Mouse (Mus musculus): ENCODE measurements around the gene Cul9. TPM values are rescaled to one million over a fixed set of nuclear protein-coding genes. Genes with fewer than 3 reads are reported as not detected.

Gene Cul9
- total and polyA plus RNA-seq, 2 experiments from 2014 or later = 13.6 to 70.9 TPM

DNA sequence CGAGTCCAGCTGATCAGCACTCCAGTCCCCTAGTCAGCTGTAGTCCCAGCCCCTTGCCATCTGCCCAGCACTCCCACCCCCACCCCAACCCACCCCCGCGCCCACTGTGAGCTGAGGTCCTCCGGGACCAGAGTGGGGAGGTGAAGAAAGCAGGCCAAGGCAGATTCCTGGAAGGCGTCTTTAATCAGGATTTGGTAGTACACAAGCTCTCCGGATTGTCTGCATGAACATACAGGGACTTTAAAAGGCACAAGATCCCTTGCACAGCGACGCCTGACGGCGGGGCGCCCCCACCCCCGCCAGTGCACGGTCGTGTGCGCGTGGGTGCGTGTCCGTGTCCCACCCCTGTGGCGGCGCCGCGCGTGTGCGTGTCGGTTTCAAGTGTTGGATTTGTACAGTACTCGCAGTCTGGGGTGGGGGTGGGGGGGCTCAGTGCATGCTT, 92.2 kb downstream of the Cul9 start:
- Histone ChIP-seq H3K27ac (ENCODE audit: low read depth, low read length) (no peak overlapping the region), H3K4me1 (ENCODE audit: insufficient read depth, low read length) (peaks cover 13% of the 10 kb centered on the region; the same call in 1 of the 2 replicates), H3K9ac (replicated peaks; ENCODE audit: low read length, poor library complexity, severe bottlenecking) (peak overlapping the region; percentile 42; the same call in 1 of the 2 replicates), H3K27me3 (ENCODE audit: insufficient read depth, low read length) (no peaks in the 10 kb centered on the region), H3K9me3 (ENCODE audit: low read length) (no peaks in the 10 kb centered on the region), H3K4me3 (ENCODE audit: low read depth, low read length) (peak overlapping the region; percentile 16; the same call in 1 of the 2 replicates), H3K36me3 (ENCODE audit: insufficient read depth, low read length) (peaks cover 4% of the 10 kb centered on the region; the same call in 1 of the 2 replicates), H3K4me2 (ENCODE audit: low read depth, low read length, poor library complexity, severe bottlenecking) (peak overlapping the region; percentile 57)
- DNase-seq (ENCODE audit: low spot score) = no peak
- ATAC-seq (ENCODE audit: low FRiP score) = 0 out of 2 replicates have a peak, but pooled peaks have one; percentile 33
- 4% methylated on average over 26 of the region's 26 CpGs for WGBS
- peak; percentile 43 for TF ChIP-seq CTCF (IDR thresholded peaks at IDR 0.05)

DNA sequence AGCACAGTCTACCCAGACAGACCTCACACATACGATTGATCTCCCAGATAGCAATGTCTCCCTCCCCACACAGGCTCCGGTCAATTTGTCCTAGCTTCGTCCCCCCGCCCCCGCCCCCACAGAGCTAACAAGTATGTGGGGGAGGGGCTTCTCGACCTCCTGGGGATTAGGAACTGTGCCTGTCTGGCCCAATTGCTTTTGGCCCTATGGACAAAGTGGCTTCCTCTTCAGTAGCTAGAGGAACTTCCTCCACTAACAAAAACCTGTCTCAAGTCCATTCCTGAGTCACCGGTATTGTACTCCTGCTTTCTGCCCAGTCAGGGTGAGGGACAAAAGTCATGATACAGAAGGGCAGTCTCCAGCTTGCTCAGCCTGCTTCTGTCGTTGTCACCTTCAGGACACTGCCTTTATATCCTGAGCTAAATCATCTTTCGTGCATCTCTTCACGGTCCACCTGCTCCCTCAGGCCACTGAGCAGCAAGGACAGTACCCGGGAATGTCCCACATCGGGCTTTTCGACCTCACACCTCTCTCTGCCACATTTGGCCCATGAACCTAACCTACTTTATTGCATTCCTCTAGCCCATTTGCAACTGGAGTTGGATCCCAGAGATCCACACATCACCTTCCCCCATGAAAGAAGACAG, 92.8 kb downstream of the Cul9 start:
- peak overlapping the region; percentile 57 for H3K4me2 ChIP-seq (ENCODE audit: low read depth, low read length, poor library complexity, severe bottlenecking)
- no peak overlapping the region for H3K9ac ChIP-seq (replicated peaks; ENCODE audit: low read length, poor library complexity, severe bottlenecking)
- WGBS = 11% methylated on average over 13 of the region's 13 CpGs
- H3K27me3 ChIP-seq (ENCODE audit: insufficient read depth, low read length) = no peaks in the 10 kb centered on the region
- peaks cover 4% of the 10 kb centered on the region; the same call in 1 of the 2 replicates for H3K36me3 ChIP-seq (ENCODE audit: insufficient read depth, low read length)
- TF ChIP-seq CTCF (IDR thresholded peaks at IDR 0.05) = no peak
- no peaks in the 10 kb centered on the region for H3K9me3 ChIP-seq (ENCODE audit: low read length)
- no peak overlapping the region for H3K4me3 ChIP-seq (ENCODE audit: low read depth, low read length)
- ATAC-seq (ENCODE audit: low FRiP score) (no peak), DNase-seq (ENCODE audit: low spot score) (no peak)
- no peak overlapping the region for H3K27ac ChIP-seq (ENCODE audit: low read depth, low read length)
- H3K4me1 ChIP-seq (ENCODE audit: insufficient read depth, low read length) = peaks cover 13% of the 10 kb centered on the region; the same call in 1 of the 2 replicates

DNA sequence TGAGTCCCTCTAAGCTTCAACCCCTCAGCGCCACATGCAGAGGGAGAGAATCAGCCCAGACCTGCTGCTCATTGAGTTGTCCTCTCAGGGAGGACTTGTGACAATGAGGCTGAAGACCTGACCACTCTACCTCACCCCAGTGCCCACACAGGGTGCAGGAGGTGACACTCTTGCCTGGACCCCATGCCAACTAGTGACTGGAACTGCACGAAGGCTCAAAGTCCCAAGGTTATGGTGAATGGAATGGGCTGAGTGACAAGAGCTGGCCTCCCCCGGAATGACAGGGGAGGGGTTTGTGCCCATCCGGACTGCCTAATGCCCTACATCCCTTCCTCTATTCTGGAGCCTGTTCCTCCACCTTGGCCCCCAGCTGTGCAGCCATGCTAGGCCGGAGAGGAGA, 93.5 kb downstream of the Cul9 start:
- Histone ChIP-seq H3K4me3 (ENCODE audit: low read depth, low read length) (no peak overlapping the region), H3K9ac (replicated peaks; ENCODE audit: low read length, poor library complexity, severe bottlenecking) (no peak overlapping the region), H3K4me1 (ENCODE audit: insufficient read depth, low read length) (peaks cover 13% of the 10 kb centered on the region; the same call in 1 of the 2 replicates), H3K4me2 (ENCODE audit: low read depth, low read length, poor library complexity, severe bottlenecking) (no peak overlapping the region), H3K27ac (ENCODE audit: low read depth, low read length) (no peak overlapping the region), H3K27me3 (ENCODE audit: insufficient read depth, low read length) (no peaks in the 10 kb centered on the region), H3K9me3 (ENCODE audit: low read length) (no peaks in the 10 kb centered on the region), H3K36me3 (ENCODE audit: insufficient read depth, low read length) (peaks cover 4% of the 10 kb centered on the region; the same call in 1 of the 2 replicates)
- DNase-seq (ENCODE audit: low spot score) (no peak), ATAC-seq (ENCODE audit: low FRiP score) (no peak)
- WGBS = 39% methylated on average over 5 of the region's 5 CpGs
- no peak for TF ChIP-seq CTCF (IDR thresholded peaks at IDR 0.05)

Small RNA genes within 50 kb of the gene (microRNA-seq; reads per million reads assigned to microRNA genes)
- not detected for gene Mir6976 (ENCODE audit: borderline number of aligned reads)

Other genes with a start within 250 kb of the Cul9 start
- gene Dlk2, start 249.0 kb downstream of the Cul9 start, total RNA-seq (2014; rRNA removed) = 60.1 and 66.8 TPM in 2 replicates
- gene Dlk2, start 249.0 kb downstream of the Cul9 start, polyA plus RNA-seq (2015; fragmentation: Nextera tagmentation; extraction: Ambion mirVana) = 22.9 and 28.0 TPM in 2 replicates
- 9.1 and 12.2 TPM in 2 replicates for gene Abcc10, start 218.0 kb downstream of the Cul9 start, total RNA-seq (2014; rRNA removed)
- 8.4 and 9.3 TPM in 2 replicates for gene Abcc10, start 218.0 kb downstream of the Cul9 start, polyA plus RNA-seq (2015; fragmentation: Nextera tagmentation; extraction: Ambion mirVana)
- 33.7 and 35.2 TPM in 2 replicates for gene Zfp318, start 162.7 kb downstream of the Cul9 start, total RNA-seq (2014; rRNA removed)
- gene Zfp318, start 162.7 kb downstream of the Cul9 start, polyA plus RNA-seq (2015; fragmentation: Nextera tagmentation; extraction: Ambion mirVana) = 21.8 and 25.0 TPM in 2 replicates
- 2.0 and 3.0 TPM in 2 replicates for gene Crip3, start 117.5 kb downstream of the Cul9 start, total RNA-seq (2014; rRNA removed)
- gene Crip3, start 117.5 kb downstream of the Cul9 start, polyA plus RNA-seq (2015; fragmentation: Nextera tagmentation; extraction: Ambion mirVana) = 1.5 and 2.1 TPM in 2 replicates
- gene Slc22a7, start 107.9 kb downstream of the Cul9 start, total RNA-seq (2014; rRNA removed) = 0.93 TPM in 1 of 2 replicates, not detected in the other
- gene Slc22a7, start 107.9 kb downstream of the Cul9 start, polyA plus RNA-seq (2015; fragmentation: Nextera tagmentation; extraction: Ambion mirVana) = 0.20 TPM in 1 of 2 replicates, not detected in the other
- gene Ttbk1, start 58.7 kb downstream of the Cul9 start, total RNA-seq (2014; rRNA removed) = 46.8 and 50.1 TPM in 2 replicates
- 5.4 and 6.1 TPM in 2 replicates for gene Ttbk1, start 58.7 kb downstream of the Cul9 start, polyA plus RNA-seq (2015; fragmentation: Nextera tagmentation; extraction: Ambion mirVana)
- 4.0 and 4.1 TPM in 2 replicates for gene Dnph1, start 49.7 kb downstream of the Cul9 start, total RNA-seq (2014; rRNA removed)
- 10.2 and 10.4 TPM in 2 replicates for gene Dnph1, start 49.7 kb downstream of the Cul9 start, polyA plus RNA-seq (2015; fragmentation: Nextera tagmentation; extraction: Ambion mirVana)
- 45.8 and 69.0 TPM in 2 replicates for gene Srf, start 9.8 kb upstream of the Cul9 start, total RNA-seq (2014; rRNA removed)
- 2.6 and 3.3 TPM in 2 replicates for gene Srf, start 9.8 kb upstream of the Cul9 start, polyA plus RNA-seq (2015; fragmentation: Nextera tagmentation; extraction: Ambion mirVana)
- gene Ptk7, start 83.1 kb upstream of the Cul9 start, total RNA-seq (2014; rRNA removed) = 61.8 and 62.6 TPM in 2 replicates
- gene Ptk7, start 83.1 kb upstream of the Cul9 start, polyA plus RNA-seq (2015; fragmentation: Nextera tagmentation; extraction: Ambion mirVana) = 22.5 and 22.9 TPM in 2 replicates
- gene Klc4, start 99.6 kb upstream of the Cul9 start, total RNA-seq (2014; rRNA removed) = 24.5 and 28.5 TPM in 2 replicates
- gene Klc4, start 99.6 kb upstream of the Cul9 start, polyA plus RNA-seq (2015; fragmentation: Nextera tagmentation; extraction: Ambion mirVana) = 20.0 and 22.2 TPM in 2 replicates
- 46.7 and 47.4 TPM in 2 replicates for gene Mrpl2, start 99.8 kb upstream of the Cul9 start, total RNA-seq (2014; rRNA removed)
- 85.5 and 85.7 TPM in 2 replicates for gene Mrpl2, start 99.8 kb upstream of the Cul9 start, polyA plus RNA-seq (2015; fragmentation: Nextera tagmentation; extraction: Ambion mirVana)
- gene Cul7, start 103.9 kb upstream of the Cul9 start, total RNA-seq (2014; rRNA removed) = 83.5 and 92.4 TPM in 2 replicates
- gene Cul7, start 103.9 kb upstream of the Cul9 start, polyA plus RNA-seq (2015; fragmentation: Nextera tagmentation; extraction: Ambion mirVana) = 26.2 and 26.6 TPM in 2 replicates
- 26.9 and 27.6 TPM in 2 replicates for gene Rrp36, start 128.0 kb upstream of the Cul9 start, total RNA-seq (2014; rRNA removed)
- gene Rrp36, start 128.0 kb upstream of the Cul9 start, polyA plus RNA-seq (2015; fragmentation: Nextera tagmentation; extraction: Ambion mirVana) = 47.1 and 52.2 TPM in 2 replicates
- gene Mea1, start 132.4 kb upstream of the Cul9 start, total RNA-seq (2014; rRNA removed) = 130 and 171 TPM in 2 replicates
- 314 and 362 TPM in 2 replicates for gene Mea1, start 132.4 kb upstream of the Cul9 start, polyA plus RNA-seq (2015; fragmentation: Nextera tagmentation; extraction: Ambion mirVana)
- 98.7 and 99.7 TPM in 2 replicates for gene Klhdc3, start 134.5 kb upstream of the Cul9 start, total RNA-seq (2014; rRNA removed)
- gene Klhdc3, start 134.5 kb upstream of the Cul9 start, polyA plus RNA-seq (2015; fragmentation: Nextera tagmentation; extraction: Ambion mirVana) = 185 and 192 TPM in 2 replicates
- gene Ppp2r5d, start 158.7 kb upstream of the Cul9 start, total RNA-seq (2014; rRNA removed) = 118 and 128 TPM in 2 replicates
- gene Ppp2r5d, start 158.7 kb upstream of the Cul9 start, polyA plus RNA-seq (2015; fragmentation: Nextera tagmentation; extraction: Ambion mirVana) = 94.1 and 103 TPM in 2 replicates
- 37.8 and 38.5 TPM in 2 replicates for gene Pex6, start 165.1 kb upstream of the Cul9 start, total RNA-seq (2014; rRNA removed)
- 17.6 and 18.3 TPM in 2 replicates for gene Pex6, start 165.1 kb upstream of the Cul9 start, polyA plus RNA-seq (2015; fragmentation: Nextera tagmentation; extraction: Ambion mirVana)
- gene Gnmt, start 182.8 kb upstream of the Cul9 start, total RNA-seq (2014; rRNA removed) = 0.27 and 0.57 TPM in 2 replicates
- 0.88 and 1.5 TPM in 2 replicates for gene Gnmt, start 182.8 kb upstream of the Cul9 start, polyA plus RNA-seq (2015; fragmentation: Nextera tagmentation; extraction: Ambion mirVana)
- gene Cnpy3, start 205.8 kb upstream of the Cul9 start, total RNA-seq (2014; rRNA removed) = 62.0 and 74.6 TPM in 2 replicates
- 70.7 and 74.4 TPM in 2 replicates for gene Cnpy3, start 205.8 kb upstream of the Cul9 start, polyA plus RNA-seq (2015; fragmentation: Nextera tagmentation; extraction: Ambion mirVana)
- gene Ptcra, start 217.3 kb upstream of the Cul9 start, total RNA-seq (2014; rRNA removed) = not detected in 2 replicates
- 0.17 and 0.20 TPM in 2 replicates for gene Ptcra, start 217.3 kb upstream of the Cul9 start, polyA plus RNA-seq (2015; fragmentation: Nextera tagmentation; extraction: Ambion mirVana)
- 39.2 and 39.3 TPM in 2 replicates for gene 2310039H08Rik, start 226.2 kb upstream of the Cul9 start, total RNA-seq (2014; rRNA removed)
- 56.6 and 59.2 TPM in 2 replicates for gene 2310039H08Rik, start 226.2 kb upstream of the Cul9 start, polyA plus RNA-seq (2015; fragmentation: Nextera tagmentation; extraction: Ambion mirVana)
- 42.3 and 43.2 TPM in 2 replicates for gene Rpl7l1, start 236.3 kb upstream of the Cul9 start, total RNA-seq (2014; rRNA removed)
- 67.6 and 69.7 TPM in 2 replicates for gene Rpl7l1, start 236.3 kb upstream of the Cul9 start, polyA plus RNA-seq (2015; fragmentation: Nextera tagmentation; extraction: Ambion mirVana)

Data from midbrain, postnatal 0 days (tissue).